Mouse (Mus musculus): Measurements from ENCODE around the gene Naa30.
"Not testable (repeated sequence)": the region's sequence is repeated elsewhere in the genome, so short reads cannot be mapped to it uniquely, and the experiment has no call there.

The Naa30 gene

GRCm38 (mm10) chr14:49171867-49172581, at the start of gene Naa30:
Gene Naa30 (plus strand): TSS chr14:49172226.
- DNase-seq (ENCODE audit: low spot score): peak; percentile 97

- DNase-seq (ENCODE audit: low spot score): no peak
Measured at GRCm38 (mm10) chr14:49127162-49127779, 44.8 kb upstream of the Naa30 start.

GRCm38 (mm10) chr14:49128544-49129263, 43.3 kb upstream of the Naa30 start:
- no peak for DNase-seq (ENCODE audit: low spot score)

- no peak for DNase-seq (ENCODE audit: low spot score)
Measured at GRCm38 (mm10) chr14:49132391-49132790, 39.6 kb upstream of the Naa30 start.

- no peak for DNase-seq (ENCODE audit: low spot score)
Measured at GRCm38 (mm10) chr14:49138171-49138570, 33.9 kb upstream of the Naa30 start.

GRCm38 (mm10) chr14:49140756-49141155, 31.3 kb upstream of the Naa30 start:
- DNase-seq (ENCODE audit: low spot score): no peak

GRCm38 (mm10) chr14:49153801-49154200, 18.2 kb upstream of the Naa30 start:
- DNase-seq (ENCODE audit: low spot score): no peak

- DNase-seq (ENCODE audit: low spot score): no peak
Measured at GRCm38 (mm10) chr14:49155572-49155971, 16.5 kb upstream of the Naa30 start.

- DNase-seq (ENCODE audit: low spot score): no peak
Measured at GRCm38 (mm10) chr14:49158143-49158925, 13.7 kb upstream of the Naa30 start.

GRCm38 (mm10) chr14:49171286-49171685, 740 bp upstream of the Naa30 start:
- DNase-seq (ENCODE audit: low spot score): no peak

GRCm38 (mm10) chr14:49172582-49172988, 559 bp downstream of the Naa30 start:
- DNase-seq (ENCODE audit: low spot score): peak; percentile 19

- DNase-seq (ENCODE audit: low spot score): no peak
Measured at GRCm38 (mm10) chr14:49173290-49174135, 1.5 kb downstream of the Naa30 start.

GRCm38 (mm10) chr14:49179736-49180135, 7.7 kb downstream of the Naa30 start:
- no peak for DNase-seq (ENCODE audit: low spot score)

GRCm38 (mm10) chr14:49186270-49186669, 14.2 kb downstream of the Naa30 start:
- no peak for DNase-seq (ENCODE audit: low spot score)

- DNase-seq (ENCODE audit: low spot score): no peak
Measured at GRCm38 (mm10) chr14:49197031-49197527, 25.1 kb downstream of the Naa30 start.

- DNase-seq (ENCODE audit: low spot score): no peak
Measured at GRCm38 (mm10) chr14:49201073-49201778, 29.2 kb downstream of the Naa30 start.

GRCm38 (mm10) chr14:49210215-49210614, 38.2 kb downstream of the Naa30 start:
- not testable (repeated sequence) for DNase-seq (ENCODE audit: low spot score)

- DNase-seq (ENCODE audit: low spot score): no peak
Measured at GRCm38 (mm10) chr14:49218677-49219076, 46.7 kb downstream of the Naa30 start.

GRCm38 (mm10) chr14:49219466-49220022, 47.5 kb downstream of the Naa30 start:
- not testable (repeated sequence) for DNase-seq (ENCODE audit: low spot score)

GRCm38 (mm10) chr14:49221771-49222170, 49.7 kb downstream of the Naa30 start:
- no peak for DNase-seq (ENCODE audit: low spot score)

Measured in ovary, adult 18-20 months (tissue).